Mouse (Mus musculus): ENCODE measurements around the gene Ghrhr.

Ghrhr gene

DNA sequence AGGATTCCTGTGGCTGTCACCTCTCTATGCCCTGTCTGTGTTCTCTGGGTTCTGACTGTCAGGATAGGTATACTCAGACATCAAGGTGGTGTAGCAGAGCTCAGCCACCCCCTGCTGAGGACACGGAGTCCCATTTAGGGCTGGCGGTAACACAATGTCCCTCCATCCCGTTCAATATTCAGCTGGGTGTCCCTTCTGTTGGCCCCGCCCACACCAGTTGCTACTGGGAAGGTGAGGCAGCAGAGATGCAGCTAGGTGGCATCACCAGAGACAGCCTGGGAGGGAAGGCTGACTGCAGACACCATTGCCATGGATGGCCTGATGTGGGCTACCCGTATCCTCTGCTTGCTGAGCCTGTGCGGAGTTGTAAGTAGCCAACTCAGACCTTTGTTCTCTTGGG lies at the start of gene Ghrhr:
Gene Ghrhr (plus strand): TSS at position 220 of the 400 bp plus-strand sequence.
- no peak for DNase-seq (ENCODE audit: low read depth in 1 of 2, low spot score in 2 of 2)

GRCm38 (mm10) chr6:55326299-55326698 lies 49.8 kb upstream of the Ghrhr start:
- DNase-seq (ENCODE audit: low read depth in 1 of 2, low spot score in 2 of 2): no peak

- DNase-seq (ENCODE audit: low read depth in 1 of 2, low spot score in 2 of 2): no peak
Measured at GRCm38 (mm10) chr6:55327326-55327725, 48.8 kb upstream of the Ghrhr start.

- no peak for DNase-seq (ENCODE audit: low read depth in 1 of 2, low spot score in 2 of 2)
Measured at GRCm38 (mm10) chr6:55328179-55328578, 47.9 kb upstream of the Ghrhr start.

DNA sequence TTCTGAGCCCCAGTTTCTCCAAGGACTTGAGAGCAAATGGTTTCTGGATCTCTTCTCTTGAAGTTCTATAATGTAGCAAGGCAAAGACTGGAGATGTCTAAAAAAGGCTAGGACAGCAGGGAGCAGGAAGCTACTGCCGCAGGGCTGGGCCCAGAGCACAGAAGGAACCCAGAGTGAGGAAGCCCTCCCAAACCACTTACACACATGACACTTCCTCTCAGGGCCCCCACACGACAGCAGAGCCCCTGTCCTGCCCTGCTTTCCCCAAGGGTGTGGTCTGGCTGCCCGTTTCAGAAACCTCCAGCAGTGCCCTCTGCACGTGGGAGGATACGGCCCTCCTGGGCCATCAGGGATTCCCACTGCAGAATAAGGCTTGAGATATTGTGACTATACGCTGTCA lies 44.8 kb upstream of the Ghrhr start:
- no peak for DNase-seq (ENCODE audit: low read depth in 1 of 2, low spot score in 2 of 2)

- no peak for DNase-seq (ENCODE audit: low read depth in 1 of 2, low spot score in 2 of 2)
Measured at GRCm38 (mm10) chr6:55332100-55332772, 43.9 kb upstream of the Ghrhr start.

DNA sequence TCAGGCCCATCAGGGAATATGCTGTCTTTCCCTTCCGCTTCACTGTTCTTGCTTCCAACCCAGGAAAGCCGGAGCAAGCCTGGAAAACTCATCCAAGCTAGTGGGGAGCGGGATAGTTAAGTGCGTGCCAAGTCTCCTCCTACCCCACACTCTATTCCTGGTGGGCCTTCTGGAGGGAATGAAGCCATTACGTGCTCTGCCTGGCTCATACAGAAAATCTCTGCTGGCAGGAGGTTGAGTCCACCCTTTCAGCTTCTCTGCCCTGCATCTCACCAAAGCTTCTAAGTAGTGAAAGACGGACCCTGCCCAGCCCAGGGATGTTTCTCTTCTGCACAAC lies 43.4 kb upstream of the Ghrhr start:
- DNase-seq (ENCODE audit: low read depth in 1 of 2, low spot score in 2 of 2): no peak

GRCm38 (mm10) chr6:55335989-55336514 lies 40.0 kb upstream of the Ghrhr start, which contains the start of gene Aqp1:
Gene Aqp1, plus strand, starts transcription at chr6:55336432.
- no peak for DNase-seq (ENCODE audit: low read depth in 1 of 2, low spot score in 2 of 2)

- no peak for DNase-seq (ENCODE audit: low read depth in 1 of 2, low spot score in 2 of 2)
Measured at GRCm38 (mm10) chr6:55337242-55337641, 38.9 kb upstream of the Ghrhr start.

GRCm38 (mm10) chr6:55338077-55338476 lies 38.0 kb upstream of the Ghrhr start:
- DNase-seq (ENCODE audit: low read depth in 1 of 2, low spot score in 2 of 2): no peak

DNA sequence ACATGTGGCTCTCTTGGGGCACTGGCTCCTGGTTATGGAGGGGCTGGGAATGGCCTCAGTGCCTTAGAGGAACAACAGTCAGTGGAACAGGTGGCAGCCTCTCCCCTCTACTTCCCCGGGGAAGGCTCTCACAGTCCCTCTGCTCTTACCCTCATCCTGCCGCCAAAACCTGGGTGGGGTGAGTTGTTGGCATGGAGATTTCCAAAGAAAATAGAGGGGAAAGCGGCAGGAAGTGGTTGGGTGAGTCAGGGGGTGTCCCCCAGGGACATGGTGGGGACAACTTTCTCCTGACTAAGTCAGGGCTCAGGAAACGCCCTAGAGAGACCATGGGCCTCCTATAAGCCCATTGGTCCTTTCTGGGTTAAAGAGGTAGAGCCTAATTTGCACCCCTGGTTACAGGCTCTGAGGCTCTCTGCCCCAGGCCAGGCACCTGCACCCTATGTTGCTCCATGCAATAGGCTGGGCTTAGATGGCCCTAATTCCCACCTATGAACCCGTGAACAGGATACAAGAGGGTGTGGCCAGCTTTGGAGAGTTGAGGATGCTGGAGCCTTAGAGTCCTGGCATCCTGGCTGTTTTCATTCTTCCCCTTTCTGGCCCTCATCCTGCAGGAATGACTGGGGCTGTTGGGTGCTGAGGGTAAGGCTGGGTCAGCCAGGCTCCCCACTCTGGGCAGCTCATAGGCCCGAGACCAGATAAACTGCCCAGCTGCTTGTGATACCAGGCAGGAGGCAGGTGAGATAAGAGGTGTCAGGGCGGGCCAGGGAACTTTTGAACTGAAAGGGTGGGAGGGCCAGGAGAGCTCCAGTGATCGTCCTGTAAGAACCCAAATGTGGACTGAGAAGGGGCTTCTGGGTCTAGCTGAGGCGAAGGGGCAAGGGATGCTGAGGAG lies 36.9 kb upstream of the Ghrhr start:
- no peak for DNase-seq (ENCODE audit: low read depth in 1 of 2, low spot score in 2 of 2)

- DNase-seq (ENCODE audit: low read depth in 1 of 2, low spot score in 2 of 2): no peak
Measured at GRCm38 (mm10) chr6:55341688-55342087, 34.4 kb upstream of the Ghrhr start.

DNA sequence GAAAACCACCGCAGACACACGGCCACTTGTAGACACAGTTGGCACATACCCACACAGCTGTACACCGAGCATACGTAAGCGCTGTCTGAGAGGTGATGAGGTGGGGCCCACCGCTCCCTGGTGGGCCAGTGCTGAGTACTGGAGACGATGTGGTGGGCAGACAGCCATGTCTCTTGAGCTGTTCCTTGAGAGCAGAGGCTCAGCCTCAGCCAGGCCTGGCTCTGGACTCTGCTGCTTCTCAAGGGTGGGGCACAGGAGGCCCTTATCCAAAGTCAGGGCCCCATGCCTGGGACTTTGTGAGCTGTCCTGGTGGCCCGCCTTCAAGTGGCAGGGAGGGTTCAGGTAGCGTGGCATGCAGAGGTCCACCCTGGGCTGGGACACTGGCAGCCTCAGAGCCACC lies 33.8 kb upstream of the Ghrhr start:
- no peak for DNase-seq (ENCODE audit: low read depth in 1 of 2, low spot score in 2 of 2)

GRCm38 (mm10) chr6:55343446-55343845 lies 32.6 kb upstream of the Ghrhr start:
- DNase-seq (ENCODE audit: low read depth in 1 of 2, low spot score in 2 of 2): no peak

DNA sequence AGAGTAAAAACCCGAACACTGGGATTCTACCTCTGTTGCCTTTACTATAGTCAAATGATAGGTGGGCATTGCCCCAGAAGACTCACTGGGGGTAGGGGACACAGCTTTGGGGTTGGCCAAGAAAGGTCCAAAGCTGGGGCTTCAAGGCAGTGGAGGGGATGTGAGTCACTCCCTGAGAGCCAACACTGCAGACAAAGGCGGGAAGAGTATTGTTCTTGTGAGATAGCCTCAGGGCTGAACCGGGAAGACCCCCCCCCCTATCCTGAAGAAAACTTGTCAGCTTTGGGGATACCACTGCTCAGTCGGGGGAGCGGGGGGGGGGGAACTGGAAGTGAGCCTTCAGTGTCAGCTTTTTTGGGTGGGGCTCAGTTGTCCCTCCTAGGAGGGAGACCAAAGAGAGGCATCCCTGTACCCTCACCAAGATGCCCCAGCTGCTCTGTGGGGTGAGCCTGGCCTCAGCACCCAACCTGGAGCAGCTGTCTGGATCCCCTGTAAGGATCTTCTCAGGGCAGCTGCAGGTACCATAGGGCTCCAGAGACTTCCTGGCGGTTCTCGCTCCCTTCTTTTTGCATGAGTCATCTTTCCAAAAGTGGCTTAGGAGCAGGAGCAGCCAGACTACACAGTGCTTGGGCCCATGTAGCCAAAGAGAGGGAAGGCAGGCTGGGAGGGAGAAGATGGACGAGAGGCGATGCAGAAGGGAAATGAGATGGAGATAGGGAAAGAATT lies 31.6 kb upstream of the Ghrhr start:
- DNase-seq (ENCODE audit: low read depth in 1 of 2, low spot score in 2 of 2): no peak

DNA sequence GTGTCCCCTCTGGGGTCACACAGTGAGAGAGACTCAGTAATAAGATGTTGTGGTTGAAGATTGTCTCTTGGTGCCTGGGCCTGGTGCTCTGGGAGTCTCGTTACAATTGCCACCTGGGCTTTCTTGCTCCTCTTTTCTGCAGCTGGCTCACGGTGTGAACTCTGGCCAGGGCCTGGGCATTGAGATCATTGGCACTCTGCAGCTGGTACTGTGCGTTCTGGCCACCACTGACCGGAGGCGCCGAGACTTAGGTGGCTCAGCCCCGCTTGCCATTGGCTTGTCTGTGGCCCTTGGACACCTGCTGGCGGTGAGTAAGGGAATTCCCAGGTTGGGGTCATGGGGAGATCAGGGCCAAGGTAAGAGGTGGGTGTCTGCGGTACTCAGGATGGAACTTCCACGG lies 30.8 kb upstream of the Ghrhr start:
- no peak for DNase-seq (ENCODE audit: low read depth in 1 of 2, low spot score in 2 of 2)

DNA sequence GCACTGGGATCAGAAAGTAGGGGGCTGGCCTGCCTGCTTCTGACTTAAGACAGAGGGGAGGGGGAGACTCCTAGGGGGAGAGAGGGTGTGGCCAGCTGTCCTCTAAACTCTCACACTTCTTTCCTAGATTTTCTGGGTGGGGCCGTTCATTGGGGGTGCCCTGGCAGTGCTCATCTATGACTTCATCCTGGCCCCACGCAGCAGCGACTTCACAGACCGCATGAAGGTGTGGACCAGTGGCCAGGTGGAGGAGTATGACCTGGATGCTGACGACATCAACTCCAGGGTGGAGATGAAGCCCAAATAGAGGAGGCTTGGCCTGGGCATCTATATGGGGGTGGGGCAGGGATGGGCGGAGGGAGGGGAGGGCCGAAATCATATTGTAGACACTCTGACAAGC lies 29.6 kb upstream of the Ghrhr start:
- no peak for DNase-seq (ENCODE audit: low read depth in 1 of 2, low spot score in 2 of 2)

- DNase-seq (ENCODE audit: low read depth in 1 of 2, low spot score in 2 of 2): no peak
Measured at GRCm38 (mm10) chr6:55347711-55348571, 28.2 kb upstream of the Ghrhr start.

GRCm38 (mm10) chr6:55349231-55349630 lies 26.9 kb upstream of the Ghrhr start:
- no peak for DNase-seq (ENCODE audit: low read depth in 1 of 2, low spot score in 2 of 2)

DNA sequence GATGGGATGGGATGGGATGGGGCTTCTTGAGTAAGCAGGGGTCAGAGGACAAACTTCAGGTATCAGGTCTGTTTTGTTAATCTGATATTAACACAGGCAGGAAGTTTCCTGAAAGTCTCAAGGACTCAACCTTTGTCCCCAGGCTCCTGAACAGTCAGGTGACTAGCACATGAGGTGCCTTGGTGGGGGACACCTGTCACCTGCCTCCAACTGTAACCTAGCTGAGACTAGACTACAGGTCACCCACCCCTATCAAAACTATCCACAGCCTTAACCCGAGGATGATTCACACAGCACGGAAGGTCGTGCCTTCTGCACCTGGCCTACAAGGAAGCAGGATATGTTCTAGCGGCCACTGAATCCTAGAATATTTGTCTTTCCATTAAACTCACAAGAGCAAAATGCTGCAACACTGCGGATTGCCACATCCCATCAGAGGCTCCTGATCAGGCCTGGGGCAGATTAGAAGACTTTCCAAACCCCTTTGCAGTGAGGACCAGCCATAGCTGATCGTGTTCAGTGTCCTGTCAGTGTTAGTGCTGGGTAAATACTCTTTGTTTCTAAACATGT lies 25.6 kb upstream of the Ghrhr start:
- DNase-seq (ENCODE audit: low read depth in 1 of 2, low spot score in 2 of 2): no peak

All from monocyte, adult 2 months (primary cell).